Mouse (Mus musculus) T-helper 2 cell (primary cell): ENCODE results near the gene Meis2.

ENCODE experiments used
- in situ Hi-C: fragments of 300-600 bp; cut with MboI, MseI; formaldehyde crosslinking; loops from one replicate; pipeline ENCODE4 v1.15.1; 2025; ENCODE audit warnings: high pct_unique_total_duplicates

The Meis2 gene

GRCm38 (mm10) chr2:115912948-115913529 lies 152.6 kb downstream of the Meis2 start:
- in situ Hi-C loops: no loop called here

GRCm38 (mm10) chr2:115911913-115912642 lies 153.6 kb downstream of the Meis2 start:
- in situ Hi-C loops: no loop called here

GRCm38 (mm10) chr2:115910217-115910616 lies 155.4 kb downstream of the Meis2 start:
- in situ Hi-C loops: no loop called here

- in situ Hi-C loops: no loop called here
Measured at GRCm38 (mm10) chr2:115901007-115901406, 164.6 kb downstream of the Meis2 start.

- in situ Hi-C loops: no loop called here
Measured at GRCm38 (mm10) chr2:115897559-115897958, 168.1 kb downstream of the Meis2 start.

GRCm38 (mm10) chr2:115897001-115897400 lies 168.6 kb downstream of the Meis2 start:
- in situ Hi-C loops: no loop called here

- in situ Hi-C loops: no loop called here
Measured at GRCm38 (mm10) chr2:115895717-115896116, 169.9 kb downstream of the Meis2 start.

- in situ Hi-C loops: no loop called here
Measured at GRCm38 (mm10) chr2:115895256-115895655, 170.4 kb downstream of the Meis2 start.

GRCm38 (mm10) chr2:115893113-115893512 lies 172.5 kb downstream of the Meis2 start:
- in situ Hi-C loops: no loop called here

- in situ Hi-C loops: no loop called here
Measured at GRCm38 (mm10) chr2:115890715-115891114, 174.9 kb downstream of the Meis2 start.

- in situ Hi-C loops: no loop called here
Measured at GRCm38 (mm10) chr2:115890030-115890429, 175.6 kb downstream of the Meis2 start.

- in situ Hi-C loops: no loop called here
Measured at GRCm38 (mm10) chr2:115889212-115889611, 176.4 kb downstream of the Meis2 start.

GRCm38 (mm10) chr2:115888336-115889077 lies 177.1 kb downstream of the Meis2 start:
- in situ Hi-C loops: no loop called here

- in situ Hi-C loops: no loop called here
Measured at GRCm38 (mm10) chr2:115887631-115888030, 178.0 kb downstream of the Meis2 start.

- in situ Hi-C loops: no loop called here
Measured at GRCm38 (mm10) chr2:115884184-115884583, 181.5 kb downstream of the Meis2 start.

GRCm38 (mm10) chr2:115883520-115883919 lies 182.1 kb downstream of the Meis2 start:
- in situ Hi-C loops: no loop called here

- in situ Hi-C loops: no loop called here
Measured at GRCm38 (mm10) chr2:115875802-115876531, 189.7 kb downstream of the Meis2 start.

- in situ Hi-C loops: no loop called here
Measured at GRCm38 (mm10) chr2:115872851-115873250, 192.8 kb downstream of the Meis2 start.

GRCm38 (mm10) chr2:115869966-115870365 lies 195.7 kb downstream of the Meis2 start:
- in situ Hi-C loops: no loop called here

- in situ Hi-C loops: no loop called here
Measured at GRCm38 (mm10) chr2:115860600-115861347, 204.9 kb downstream of the Meis2 start.

GRCm38 (mm10) chr2:115860141-115860480 lies 205.5 kb downstream of the Meis2 start:
- in situ Hi-C loops: no loop called here
